Mouse (Mus musculus) megakaryocyte-erythroid progenitor cell, adult 5-6 weeks (primary cell): ENCODE measurements at regions not wholly inside any gene's neighbourhood (a gene's known extent, or its start where the extent isn't known, plus 50 kb on each side); places are given as distances from the start of the nearest gene placed in this dataset.
"Not testable (repeated sequence)": the region's sequence is repeated elsewhere in the genome, so short reads cannot be mapped to it uniquely, and the experiment has no call there.

Experiments used
- ATAC-seq: replicated peaks from 2 replicates; pipeline ENCODE4 v1.8.0; 2016; ENCODE audit warnings: mild to moderate bottlenecking, inconsistent platforms; ENCODE audit not compliant: severe bottlenecking, poor library complexity, low FRiP score, low TSS enrichment

GRCm38 (mm10) chr3:40200174-40200573 is 330.9 kb upstream of the Intu start:
- no peak for ATAC-seq

DNA sequence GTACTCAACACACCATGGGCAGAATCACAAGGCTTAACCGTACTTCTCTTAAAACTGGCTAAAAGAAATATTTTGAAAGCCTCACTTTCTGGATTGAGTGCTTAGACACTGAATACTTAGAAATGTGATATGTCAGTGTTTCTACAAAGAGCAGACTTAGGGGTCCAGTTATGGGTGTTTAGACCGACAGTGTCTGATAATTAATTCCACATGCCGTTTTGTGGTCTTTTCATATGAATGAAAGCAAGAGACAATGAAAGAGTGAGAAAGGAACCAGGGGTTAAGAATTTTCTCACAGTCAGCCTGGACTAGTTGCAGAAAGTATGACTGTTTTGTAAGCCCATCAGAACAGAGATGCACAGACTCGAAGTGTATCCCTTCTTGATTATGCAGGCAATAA is 324.8 kb upstream of the Intu start:
- no peak for ATAC-seq

GRCm38 (mm10) chr3:40211793-40212192 is 319.3 kb upstream of the Intu start:
- ATAC-seq: no peak

GRCm38 (mm10) chr3:40226772-40227171 is 304.3 kb upstream of the Intu start:
- ATAC-seq: no peak

GRCm38 (mm10) chr3:40243499-40244101 is 287.5 kb upstream of the Intu start:
- no peak for ATAC-seq

- no peak for ATAC-seq
Observed at GRCm38 (mm10) chr3:40254376-40254775, 276.7 kb upstream of the Intu start.

DNA sequence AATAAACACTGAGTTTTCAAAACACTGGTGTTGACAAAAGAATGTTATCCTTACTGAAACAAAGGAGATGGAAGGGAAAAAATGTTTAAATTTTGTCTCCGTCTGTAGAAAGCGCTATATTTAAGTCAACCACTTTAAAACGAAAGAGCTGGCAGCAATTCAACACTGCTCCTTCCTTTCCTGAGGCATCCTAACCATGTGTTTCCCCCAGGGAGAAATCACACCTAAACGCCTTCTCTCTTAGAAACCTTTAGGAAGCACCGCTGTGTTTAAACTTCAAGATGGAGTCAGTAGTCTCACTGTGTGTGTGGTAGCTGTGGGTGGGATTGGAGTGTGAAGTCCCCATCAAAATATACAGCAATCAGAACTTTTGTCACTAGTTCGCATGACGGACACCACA is 268.6 kb upstream of the Intu start:
- no peak for ATAC-seq

GRCm38 (mm10) chr3:40267514-40267913 is 263.6 kb upstream of the Intu start:
- ATAC-seq: no peak

DNA sequence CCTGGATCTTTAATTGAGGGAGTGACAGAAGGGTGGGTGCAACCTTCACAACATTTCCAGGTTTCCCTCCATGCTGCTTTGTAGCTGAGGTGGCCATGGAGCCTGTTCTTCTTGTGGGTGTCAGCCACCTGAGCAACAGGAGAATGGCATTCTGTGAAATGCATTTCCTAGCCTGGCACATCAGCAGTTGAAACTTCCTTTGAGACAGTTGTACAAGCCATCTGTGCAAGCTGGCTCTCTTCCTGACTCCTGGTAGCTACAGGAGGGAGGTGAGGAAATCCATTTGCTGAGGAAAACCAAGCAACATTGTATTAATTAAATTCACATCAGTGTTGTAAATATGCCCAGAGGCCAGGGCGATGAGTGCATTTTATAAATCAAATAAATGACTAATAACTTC is 248.2 kb upstream of the Intu start:
- ATAC-seq: no peak

DNA sequence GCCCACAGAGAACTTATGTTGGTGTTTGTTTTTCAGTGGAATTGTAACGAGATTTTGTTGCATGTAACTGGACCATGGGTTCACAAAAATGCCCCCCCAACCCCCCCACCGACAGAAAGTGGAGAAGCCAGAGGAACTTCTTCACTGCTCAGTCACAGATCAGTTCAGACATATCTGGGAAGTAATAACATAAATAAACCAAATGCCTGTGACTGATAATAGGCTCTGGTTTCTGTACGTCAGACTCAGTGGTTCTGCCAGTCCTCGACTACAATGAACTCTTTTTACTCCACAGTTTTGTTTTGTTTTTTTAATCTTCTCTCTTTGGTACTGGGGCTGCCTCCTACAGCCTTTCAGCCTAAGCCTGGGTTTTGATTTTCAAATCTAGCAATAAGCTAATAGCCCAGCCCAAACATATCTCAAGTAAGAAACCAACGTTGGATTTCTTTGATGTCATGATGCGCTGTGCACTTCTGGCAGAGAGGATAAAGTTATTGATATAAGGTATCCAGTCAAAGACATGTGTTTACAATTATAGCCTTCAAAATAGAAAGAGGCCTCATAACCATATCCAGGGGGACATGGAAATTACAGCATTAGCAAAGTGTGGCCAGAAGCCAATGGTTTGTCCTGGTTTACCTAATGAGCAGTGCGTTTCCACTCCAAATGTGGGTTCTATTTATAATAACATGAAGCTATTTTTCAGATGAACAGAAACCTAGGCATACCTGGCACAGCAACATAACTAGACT is 244.0 kb upstream of the Intu start:
- ATAC-seq: no peak

- ATAC-seq: no peak
Observed at GRCm38 (mm10) chr3:40297120-40297519, 234.0 kb upstream of the Intu start.

DNA sequence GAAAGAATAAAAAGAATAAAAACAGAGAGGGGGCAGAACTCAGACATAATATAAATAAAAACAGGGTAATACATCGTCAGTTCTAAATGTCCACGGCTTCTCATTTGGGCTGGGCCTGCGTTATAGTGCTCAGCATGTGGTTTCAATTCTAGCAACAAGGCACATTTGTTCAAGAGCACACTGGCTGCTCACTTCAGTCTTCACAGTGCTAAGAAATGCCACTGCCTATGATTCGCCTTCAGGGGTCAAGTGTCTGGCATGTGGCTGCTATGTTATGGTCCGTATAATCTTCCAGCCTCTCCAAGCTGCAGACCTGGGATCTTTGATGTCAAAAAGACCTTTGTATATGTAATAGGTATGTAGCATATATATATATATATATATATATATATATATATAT is 210.8 kb upstream of the Intu start:
- ATAC-seq: no peak

DNA sequence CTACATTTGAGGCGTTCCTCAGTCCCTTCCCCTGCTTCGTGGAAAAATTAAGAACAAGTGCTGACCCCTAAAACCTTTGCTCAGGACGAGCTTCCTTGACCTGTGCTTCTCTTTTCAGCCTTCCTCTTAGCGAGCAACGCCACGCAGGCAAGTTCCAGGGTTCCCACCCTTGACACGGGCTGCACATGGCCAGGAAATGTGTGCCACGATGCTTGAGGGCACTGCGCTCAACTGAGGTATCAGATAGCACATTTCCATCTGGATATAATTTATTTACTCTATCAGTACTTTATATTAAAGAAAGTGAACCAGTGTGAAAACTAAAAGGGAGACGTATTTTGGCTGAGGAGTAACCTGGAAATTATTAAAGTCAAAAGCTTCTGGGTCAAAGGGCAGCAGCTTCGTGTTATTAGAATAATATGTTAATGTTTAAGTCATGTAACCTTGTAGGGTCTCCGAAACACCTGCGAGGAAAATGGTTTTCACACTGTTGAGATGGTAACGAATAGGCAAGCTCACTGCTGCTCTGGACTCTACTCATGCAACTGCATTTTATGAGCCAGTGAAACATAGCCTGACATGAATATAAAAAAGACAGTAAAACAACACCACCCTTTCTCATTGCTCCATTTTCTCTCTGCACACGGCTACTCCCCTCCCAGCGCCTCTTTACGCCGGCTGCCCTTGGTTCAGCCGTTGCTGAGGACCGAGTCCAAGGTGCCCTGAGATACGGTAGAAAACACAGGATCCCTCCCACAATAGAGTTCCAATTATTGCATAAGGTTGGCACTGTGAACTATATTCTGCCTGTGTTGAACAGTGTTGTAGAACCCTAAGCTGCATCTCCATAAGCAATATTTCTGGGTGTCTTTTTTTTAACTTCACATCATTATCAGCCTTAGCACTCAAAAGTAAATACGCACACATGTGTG is 204.9 kb upstream of the Intu start:
- ATAC-seq: no peak

GRCm38 (mm10) chr3:40339492-40340030 is 191.5 kb upstream of the Intu start:
- ATAC-seq: no peak

GRCm38 (mm10) chr3:40355103-40355502 is 176.0 kb upstream of the Intu start:
- no peak for ATAC-seq

- ATAC-seq: no peak
Observed at GRCm38 (mm10) chr3:40368421-40368820, 162.7 kb upstream of the Intu start.

DNA sequence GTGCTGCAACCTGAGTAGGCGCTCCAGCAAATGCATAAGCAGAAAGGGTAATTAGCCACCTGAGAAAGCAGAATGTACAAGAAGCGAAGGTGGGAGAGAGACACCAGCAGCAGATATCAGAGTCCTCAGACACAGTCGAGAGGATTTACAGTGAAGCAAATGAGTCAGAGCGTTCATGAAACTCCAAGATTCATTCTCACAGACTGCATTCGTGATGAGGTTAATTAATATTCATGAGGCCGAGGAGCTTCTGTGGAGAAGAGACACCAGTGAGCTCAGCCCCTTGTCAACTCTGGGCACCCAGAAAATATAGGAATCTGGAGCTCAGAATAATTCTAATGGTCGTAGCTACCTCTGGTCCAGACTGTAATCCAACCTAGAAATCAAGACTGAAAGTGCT is 159.7 kb upstream of the Intu start:
- no peak for ATAC-seq

- not testable (repeated sequence) for ATAC-seq
Observed at GRCm38 (mm10) chr3:40376220-40376619, 154.9 kb upstream of the Intu start.

- no peak for ATAC-seq
Observed at GRCm38 (mm10) chr3:40377416-40377815, 153.7 kb upstream of the Intu start.

GRCm38 (mm10) chr3:40379063-40379462 is 152.0 kb upstream of the Intu start:
- ATAC-seq: no peak
